Mouse (Mus musculus) liver, adult 2 months (tissue): ENCODE data around the gene Mmp15. TPM values are rescaled to one million over a fixed set of nuclear protein-coding genes. Genes with fewer than 3 reads are reported as not detected.

Experiments
- DNase-seq: peaks from one replicate; pipeline ENCODE4 v3.0.0-alpha.2; 2011; ENCODE audit warnings: low read depth, low spot score; ENCODE audit errors: extremely low read depth
- H3K27ac ChIP-seq: fragments of 200-500 bp; replicated peaks from 2 replicates; pipeline ENCODE4 v1.5.1; 2012; ENCODE audit warnings: low read depth, mild to moderate bottlenecking, control low read depth, inconsistent platforms, low read length; ENCODE audit not compliant: insufficient read depth
- H3K27me3 ChIP-seq: fragments of 200-500 bp; 2 replicates; pipeline ENCODE4 v1.6.1; 2012; ENCODE audit warnings: mild to moderate bottlenecking, moderate library complexity, low read length, inconsistent platforms; ENCODE audit not compliant: control insufficient read depth, insufficient read depth
- H3K36me3 ChIP-seq: fragments of 200-500 bp; 2 replicates; pipeline ENCODE4 v1.6.1; 2012; ENCODE audit warnings: low read length, inconsistent platforms; ENCODE audit not compliant: control insufficient read depth, insufficient read depth
- H3K4me1 ChIP-seq: fragments of 200-500 bp; 2 replicates; pipeline ENCODE4 v1.6.1; 2011; ENCODE audit warnings: low read length; ENCODE audit not compliant: control insufficient read depth, insufficient read depth
- H3K4me3 ChIP-seq: fragments of 200-500 bp; 2 replicates; pipeline ENCODE4 v1.5.1; 2011; ENCODE audit warnings: low read depth, mild to moderate bottlenecking, control low read depth, low read length, moderate library complexity; ENCODE audit not compliant: insufficient read depth
- H3K79me2 ChIP-seq: fragments of 200-500 bp; 2 replicates; pipeline ENCODE4 v1.6.1; 2012; ENCODE audit warnings: inconsistent platforms, mild to moderate bottlenecking, low read length, moderate library complexity; ENCODE audit not compliant: control insufficient read depth, insufficient read depth
- H3K9ac ChIP-seq: fragments of 200-500 bp; 2 replicates; pipeline ENCODE4 v1.6.1; 2012; ENCODE audit warnings: low read depth, mild to moderate bottlenecking, control low read depth, inconsistent platforms, low read length
- CTCF ChIP-seq: fragments of 200-500 bp; IDR thresholded peaks from 2 replicates; pipeline ENCODE4 v1.5.1; 2011; ENCODE audit warnings: low read depth, low read length, control low read depth
- POLR2A ChIP-seq: fragments of 200-500 bp; IDR thresholded peaks from 2 replicates; pipeline ENCODE4 v1.6.1; 2011; ENCODE audit warnings: low read length, control low read depth; ENCODE audit not compliant: insufficient read depth; ENCODE audit errors: extremely low read depth
- WGBS: fragments of 180-500 bp; shearing (Covaris S2); methylation state at CpG from one replicate; pipeline ENCODE4 v1.1.7; 2018; 5-methylcytosine and 5-hydroxymethylcytosine counted together
- polyA plus RNA-seq: library from polyadenylated mRNA; depleted of rRNA; stranded (reverse); fragments of >200 nt; gene quantifications from 2 replicates; pipeline ENCODE4 v1.2.3, GENCODE M21; 2012
- total RNA-seq: library from RNA; depleted of rRNA; stranded (reverse); fragments of >200 nt; gene quantifications from 2 replicates; pipeline ENCODE4 v1.2.3, GENCODE M21; 2014

Gene Mmp15
- total and polyA plus RNA-seq, 2 experiments: 6.5 to 16.5 TPM

DNA sequence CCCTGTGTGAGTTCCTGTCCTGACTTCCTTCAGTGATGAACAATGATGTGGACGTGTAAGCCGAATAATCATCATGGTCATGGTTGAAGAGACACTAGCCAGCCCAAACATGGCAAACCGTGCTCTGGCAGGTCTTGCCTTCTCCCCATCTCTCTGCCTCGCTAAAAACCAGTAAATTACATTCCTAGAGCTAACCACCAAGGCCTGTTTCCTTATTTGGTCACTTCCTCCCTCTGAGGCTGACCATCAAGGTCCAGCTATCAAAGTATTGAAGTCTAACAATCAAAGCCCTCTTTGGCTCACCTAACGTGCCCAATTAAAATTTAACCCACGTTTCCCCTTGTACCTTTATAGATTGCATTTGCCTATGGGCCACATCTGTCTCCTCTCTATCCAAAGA, 10.2 kb downstream of the Mmp15 start:
- peaks cover 13% of the 10 kb centered on the region; the same call in 1 of the 2 replicates for H3K79me2 ChIP-seq
- peaks cover 36% of the 10 kb centered on the region for H3K4me1 ChIP-seq

DNA sequence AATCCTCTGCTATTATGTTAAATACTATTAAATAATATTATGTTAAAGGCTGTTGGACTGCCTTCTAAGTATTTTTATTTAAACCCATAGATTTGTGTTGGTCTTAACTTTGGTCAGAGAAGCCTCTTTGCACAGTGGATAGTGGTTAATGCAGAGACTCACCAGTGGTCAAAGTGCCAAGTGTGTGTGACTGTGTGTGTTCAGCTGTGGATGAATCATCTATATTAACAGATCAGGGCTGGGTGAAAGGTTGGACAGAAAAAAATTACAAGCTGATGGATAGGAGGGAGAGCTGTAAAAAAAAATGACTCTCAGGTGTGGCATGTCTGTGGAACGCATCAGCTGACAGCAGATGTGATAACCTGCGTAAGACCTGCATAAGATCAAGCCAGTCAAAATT, 11.8 kb downstream of the Mmp15 start:
- H3K9ac ChIP-seq: no peak overlapping the region
- no peak for DNase-seq
- H3K36me3 ChIP-seq: no peaks in the 10 kb centered on the region
- peaks cover 13% of the 10 kb centered on the region; the same call in 1 of the 2 replicates for H3K79me2 ChIP-seq
- 96% methylated on average over 2 of the region's 2 CpGs for WGBS
- TF ChIP-seq CTCF (no peak), POLR2A (no peak)
- no peak overlapping the region for H3K27ac ChIP-seq
- H3K4me3 ChIP-seq: no peak overlapping the region
- H3K27me3 ChIP-seq: no peaks in the 10 kb centered on the region
- H3K4me1 ChIP-seq: peaks cover 35% of the 10 kb centered on the region

More for the DNA sequence above, 10.2 kb downstream of the Mmp15 start:
- peak; percentile 66 for DNase-seq
- Histone ChIP-seq H3K4me3 (no peak overlapping the region), H3K9ac (no peak overlapping the region), H3K27me3 (no peaks in the 10 kb centered on the region), H3K27ac (no peak overlapping the region), H3K36me3 (no peaks in the 10 kb centered on the region)
- no peak for TF ChIP-seq POLR2A
- no peak for TF ChIP-seq CTCF
- WGBS: 49% methylated on average over 6 of the region's 6 CpGs

DNA sequence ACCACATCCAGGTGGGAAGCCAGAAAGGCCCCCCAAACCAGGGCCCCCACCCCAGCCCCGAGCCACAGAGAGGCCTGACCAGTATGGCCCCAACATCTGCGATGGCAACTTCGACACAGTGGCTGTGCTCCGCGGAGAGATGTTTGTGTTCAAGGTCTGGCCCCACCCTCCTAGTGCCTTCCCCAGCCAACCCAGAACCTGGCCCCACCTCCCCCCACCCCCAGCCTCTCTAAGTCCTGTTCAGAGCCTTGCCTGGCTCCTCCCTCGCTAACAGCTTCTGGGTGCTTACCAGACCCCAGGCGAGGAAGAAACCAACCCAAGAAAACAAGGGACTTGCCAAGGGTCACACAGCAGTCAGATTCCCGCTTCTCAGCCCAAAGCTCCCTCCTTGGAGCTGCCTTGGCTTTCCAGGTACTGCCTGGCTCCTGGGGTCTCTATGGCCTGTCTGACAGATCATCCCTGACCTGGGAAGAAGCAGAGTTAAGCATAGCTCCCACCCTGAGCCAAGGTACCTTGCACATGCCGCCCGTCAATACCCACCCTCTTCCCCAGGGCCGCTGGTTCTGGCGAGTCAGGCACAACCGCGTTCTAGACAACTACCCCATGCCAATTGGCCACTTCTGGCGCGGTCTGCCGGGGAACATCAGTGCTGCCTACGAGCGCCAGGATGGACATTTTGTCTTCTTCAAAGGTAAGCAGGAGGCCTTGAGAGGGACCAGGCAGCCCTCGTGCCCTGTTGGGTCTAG, 17.7 kb downstream of the Mmp15 start:
- no peak overlapping the region for H3K4me3 ChIP-seq
- WGBS: 80% methylated on average over 20 of the region's 20 CpGs
- H3K79me2 ChIP-seq: 0 out of 2 replicates have a peak, but pooled peaks cover 3% of the 10 kb centered on the region
- H3K9ac ChIP-seq: no peak overlapping the region
- H3K27ac ChIP-seq: no peak overlapping the region
- H3K4me1 ChIP-seq: peaks cover 3% of the 10 kb centered on the region; the same call in 1 of the 2 replicates
- no peaks in the 10 kb centered on the region for H3K27me3 ChIP-seq
- no peaks in the 10 kb centered on the region; the same call in 1 of the 2 replicates for H3K36me3 ChIP-seq
- no peak for TF ChIP-seq CTCF
- no peak for DNase-seq

DNA sequence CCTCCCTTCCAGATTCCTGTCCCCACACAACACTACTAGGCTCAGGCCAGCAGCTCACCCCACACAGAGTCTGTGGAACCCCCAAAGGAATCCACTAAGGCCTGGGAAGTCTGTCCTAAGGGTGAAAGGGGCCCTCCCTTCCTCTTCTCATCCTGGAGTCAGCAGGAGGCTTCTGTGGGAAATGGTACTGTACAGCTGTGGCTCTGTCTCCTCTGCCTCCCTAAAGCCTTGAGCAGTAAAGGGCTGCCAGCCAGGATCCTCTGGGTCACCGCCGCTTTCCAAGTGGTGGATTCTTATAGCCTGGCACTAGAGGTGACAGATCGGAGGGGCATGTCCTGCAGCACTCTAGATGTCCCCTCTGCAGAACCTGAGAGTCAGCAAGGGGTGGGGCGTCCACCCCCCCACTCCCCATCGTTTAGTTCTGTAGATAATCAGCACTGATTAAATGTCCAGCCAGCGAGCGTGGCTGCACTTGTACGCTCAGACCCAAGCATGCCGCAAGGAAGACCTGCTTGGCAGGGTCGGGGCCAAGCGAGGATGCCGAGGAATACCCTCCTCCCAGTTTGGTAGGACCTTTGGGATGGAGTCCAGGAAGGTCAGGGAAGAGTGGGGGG, 21.4 kb downstream of the Mmp15 start:
- no peak overlapping the region for H3K27ac ChIP-seq
- no peak for DNase-seq
- no peak overlapping the region for H3K9ac ChIP-seq
- TF ChIP-seq POLR2A (no peak), CTCF (no peak)
- 75% methylated on average over 12 of the region's 12 CpGs for WGBS
- no peaks in the 10 kb centered on the region for H3K27me3 ChIP-seq
- H3K36me3 ChIP-seq: no peaks in the 10 kb centered on the region; the same call in 1 of the 2 replicates
- H3K4me1 ChIP-seq: peaks cover 10% of the 10 kb centered on the region
- no peak overlapping the region for H3K4me3 ChIP-seq
- no peaks in the 10 kb centered on the region for H3K79me2 ChIP-seq

DNA sequence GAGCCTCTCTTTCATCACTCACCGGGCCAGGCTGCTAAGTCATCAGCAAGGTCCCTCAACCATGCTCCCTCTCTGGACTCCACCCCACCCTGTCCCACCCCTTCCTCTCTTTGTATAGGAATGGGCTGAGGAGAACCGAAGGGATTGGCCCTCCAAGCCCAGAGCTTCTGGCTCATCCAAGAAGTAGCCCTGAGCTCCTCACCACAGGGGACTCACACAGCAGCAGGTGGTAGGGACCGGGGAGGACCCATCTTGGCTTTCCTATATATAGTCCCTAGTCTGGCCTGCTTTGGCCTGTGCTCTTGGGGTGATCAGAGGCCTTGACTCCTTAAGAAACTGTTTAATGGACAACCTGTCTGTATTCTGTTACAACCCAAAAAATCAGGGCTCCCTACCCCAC, 22.4 kb downstream of the Mmp15 start:
- WGBS: 84% methylated on average over 3 of the region's 3 CpGs
- Histone ChIP-seq H3K79me2 (no peaks in the 10 kb centered on the region), H3K4me1 (peaks cover 10% of the 10 kb centered on the region), H3K27ac (no peak overlapping the region), H3K27me3 (no peaks in the 10 kb centered on the region), H3K36me3 (no peaks in the 10 kb centered on the region; the same call in 1 of the 2 replicates), H3K9ac (no peak overlapping the region), H3K4me3 (no peak overlapping the region)
- no peak for TF ChIP-seq POLR2A
- TF ChIP-seq CTCF: no peak
- no peak for DNase-seq
